Mouse (Mus musculus) heart, adult 2 months (tissue): Measurements from ENCODE around the gene Kif21a.

Experiments
- CTCF ChIP-seq: fragments of 200-600 bp; IDR thresholded peaks from 2 replicates; pipeline ENCODE4 v1.8.1; 2022; ENCODE audit warnings: antibody characterized with exemption, mild to moderate bottlenecking, moderate library complexity
- POLR2A ChIP-seq: fragments of 200-500 bp; IDR thresholded peaks from 2 replicates; pipeline ENCODE4 v1.6.1; 2011; ENCODE audit warnings: mild to moderate bottlenecking, low read depth, low read length, control low read depth; ENCODE audit not compliant: insufficient read depth

GRCm38 (mm10) chr15:90971914-90972767 is 77.6 kb downstream of the Kif21a start:
- no peak for TF ChIP-seq POLR2A
- TF ChIP-seq CTCF = no peak
